Mouse (Mus musculus): ENCODE data around the gene Pax3.

DNA sequence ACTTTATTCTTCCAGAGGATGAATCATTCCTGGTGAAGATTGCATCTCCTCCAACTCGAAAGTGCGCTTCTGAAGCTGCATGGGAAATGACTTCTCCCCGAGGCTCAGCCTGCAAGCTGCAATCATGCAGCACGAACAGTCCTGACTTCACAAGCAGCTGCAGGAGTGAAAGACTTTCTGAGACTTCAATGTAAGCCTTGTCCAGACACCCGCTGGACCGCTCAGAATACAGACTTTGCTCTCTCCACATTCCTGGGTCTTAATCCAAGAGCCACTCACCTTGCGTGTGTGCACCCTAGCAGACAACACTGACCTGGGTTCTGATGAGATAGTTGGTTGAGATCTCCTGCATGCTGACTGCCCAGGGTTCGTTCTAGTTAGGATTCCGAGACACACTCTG is 26.2 kb downstream of the Pax3 start:
- TF ChIP-seq POLR2A (IDR thresholded peaks at IDR 0.05; ENCODE audit: insufficient read length, low read depth) (no peak), POLR2AphosphoS2 (IDR thresholded peaks at IDR 0.05; ENCODE audit: insufficient read length, low read depth) (no peak), MYOD1 (IDR thresholded peaks at IDR 0.05; ENCODE audit: control insufficient read depth in 1 of 3, insufficient read length in 2 of 3, low read depth in 2 of 3) (no peak), USF1 (IDR thresholded peaks at IDR 0.05; ENCODE audit: low read depth) (no peak), MAX (IDR thresholded peaks at IDR 0.05; ENCODE audit: low read depth) (no peak), MYOG (IDR thresholded peaks at IDR 0.05; ENCODE audit: control insufficient read depth in 1 of 3, insufficient read depth in 1 of 3, insufficient read length in 2 of 3, low read depth in 2 of 3) (no peak), TCF12 (IDR thresholded peaks at IDR 0.05; ENCODE audit: insufficient read depth, poor library complexity, severe bottlenecking) (no peak)
